Mouse (Mus musculus): Measurements from ENCODE around the gene Rack1. TPM values are rescaled to one million over a fixed set of nuclear protein-coding genes. Genes with fewer than 3 reads are reported as not detected.

The Rack1 gene
- polyA plus RNA-seq (2012; ENCODE audit: low replicate concordance): 453 and 6,836 TPM in 2 replicates

GRCm38 (mm10) chr11:48799921-48800701, at the start of gene Rack1:
Rack1 (plus strand) TSS chr11:48800332.

DNA sequence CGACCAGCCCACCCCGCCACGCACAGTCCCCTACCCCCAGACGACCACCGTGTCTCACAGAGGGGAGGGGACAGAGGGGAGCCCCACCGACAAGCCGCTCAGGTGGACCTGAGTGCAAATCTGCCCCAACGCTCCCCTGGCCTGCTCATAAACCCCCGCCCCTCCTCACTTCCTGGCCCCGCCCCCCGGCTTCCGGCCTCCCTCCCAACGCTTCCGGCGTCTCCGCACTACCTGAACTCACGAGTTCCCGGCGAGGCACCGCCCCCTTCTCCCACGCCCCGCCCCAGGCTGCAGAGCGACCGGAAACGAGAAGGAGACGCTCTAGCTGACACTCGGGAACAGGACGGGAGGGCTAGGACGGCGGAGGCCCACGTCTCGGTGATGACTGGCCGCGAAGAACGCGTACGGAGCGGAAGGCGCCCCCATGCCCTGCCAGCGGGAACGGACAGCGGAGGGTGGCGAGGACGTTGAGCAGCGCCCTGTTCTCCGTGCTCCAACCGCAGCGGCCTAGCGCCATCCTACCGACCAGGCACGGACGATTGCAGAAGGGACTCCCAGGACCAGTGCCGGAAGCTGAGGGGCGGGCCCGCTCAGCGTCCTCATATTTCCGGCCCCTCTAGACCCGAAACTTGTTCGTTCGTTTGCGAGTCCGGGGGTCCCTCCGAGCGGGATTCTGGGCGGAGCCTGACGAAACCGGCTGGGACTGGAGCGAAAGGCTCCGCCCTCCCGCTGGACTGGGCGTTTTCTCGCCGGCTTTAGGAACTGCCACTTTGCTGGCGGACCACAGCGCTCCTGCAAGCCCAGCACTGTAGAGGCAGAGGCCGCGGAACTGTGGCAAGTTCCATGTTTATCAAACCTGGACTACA, 16.9 kb downstream of the Rack1 start, which contains the start of gene Trim41:
TSS of gene Trim41 (minus strand) at position 554 of the 866 bp plus-strand sequence.

DNA sequence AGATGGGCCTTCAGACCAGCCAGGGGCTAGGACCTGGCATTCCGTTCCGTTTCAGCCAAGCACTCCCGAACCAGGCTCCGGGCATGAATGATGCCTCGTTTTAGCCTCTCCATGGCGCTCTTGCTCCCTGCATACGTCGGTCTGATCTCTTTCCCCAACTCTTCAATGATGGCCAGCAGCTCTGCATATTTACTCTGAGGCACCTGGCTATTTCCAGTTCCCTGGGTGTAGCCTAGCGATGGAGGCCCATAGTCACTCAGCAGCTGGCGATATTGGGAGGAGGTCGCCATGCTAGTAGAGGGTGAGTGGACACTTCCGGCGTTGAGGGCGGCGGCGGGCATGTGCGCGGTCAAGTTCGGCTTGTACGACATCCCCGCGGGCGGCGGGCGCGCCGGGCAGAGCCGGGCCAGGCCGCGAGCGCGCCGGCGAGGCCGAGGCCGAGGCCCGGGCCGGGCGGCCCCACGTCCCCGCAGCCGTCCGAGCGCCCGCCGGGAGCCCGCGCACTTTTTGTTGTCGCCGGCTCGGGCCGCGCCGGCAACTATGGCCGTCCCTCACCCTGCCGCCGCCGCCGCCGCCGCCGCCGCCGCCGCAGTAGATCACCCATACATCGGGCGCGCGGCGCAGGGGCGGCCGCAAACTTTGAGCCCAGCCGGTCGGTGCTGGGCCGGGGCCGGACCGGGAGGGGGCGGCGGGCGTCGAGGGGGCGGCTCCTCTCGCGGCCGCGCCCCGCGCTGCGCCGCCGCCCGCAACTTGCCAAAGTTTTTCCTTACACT, 26.0 kb downstream of the Rack1 start, which contains the start of the genes Trim7 and Gm12184:
TSS of gene Trim7 (plus strand) at position 162 of the 773 bp plus-strand sequence.
TSS of gene Gm12184 (minus strand) at position 677 of the 773 bp plus-strand sequence.

Other genes starting within 250 kb of the Rack1 start
- gene Trim41, start 17.0 kb downstream of the Rack1 start, polyA plus RNA-seq (2012; ENCODE audit: low replicate concordance): 20.9 and 26.8 TPM in 2 replicates
- 7.2 and 13.9 TPM in 2 replicates for gene Trim7, start 25.8 kb downstream of the Rack1 start, polyA plus RNA-seq (2012; ENCODE audit: low replicate concordance)
- gene Gm12184, start 26.3 kb downstream of the Rack1 start, polyA plus RNA-seq (2012; ENCODE audit: low replicate concordance): 65.7 and 147 TPM in 2 replicates
- gene Irgm1, start 71.4 kb downstream of the Rack1 start, polyA plus RNA-seq (2012; ENCODE audit: low replicate concordance): 2.8 and 9.6 TPM in 2 replicates
- gene Gm5431, start 101.9 kb downstream of the Rack1 start, polyA plus RNA-seq (2012; ENCODE audit: low replicate concordance): 0.09 TPM in 1 of 2 replicates, not detected in the other
- 0.36 and 3.4 TPM in 2 replicates for gene Psme2b, start 145.9 kb downstream of the Rack1 start, polyA plus RNA-seq (2012; ENCODE audit: low replicate concordance)
- gene Olfr56, start 178.6 kb downstream of the Rack1 start, polyA plus RNA-seq (2012; ENCODE audit: low replicate concordance): 0.06 TPM in 1 of 2 replicates, not detected in the other
- 0.72 and 1.9 TPM in 2 replicates for gene 9930111J21Rik1, start 179.1 kb downstream of the Rack1 start, polyA plus RNA-seq (2012; ENCODE audit: low replicate concordance)
- gene Gm12185, start 191.9 kb downstream of the Rack1 start, polyA plus RNA-seq (2012; ENCODE audit: low replicate concordance): 0.16 TPM in 1 of 2 replicates, not detected in the other
- gene Tgtp1, start 193.8 kb downstream of the Rack1 start, polyA plus RNA-seq (2012; ENCODE audit: low replicate concordance): 0.47 and 1.3 TPM in 2 replicates

All from leukemia stem cell, adult 10-12 weeks (primary cell).